Mouse (Mus musculus) lung, adult 2 months (tissue): Measurements from ENCODE around the gene Gpc6.

ENCODE experiments used
- CTCF ChIP-seq: fragments of 200-500 bp; IDR thresholded peaks from 2 replicates; pipeline ENCODE4 v1.5.1; 2011; ENCODE audit warnings: mild to moderate bottlenecking, low read length, control low read depth; ENCODE audit not compliant: insufficient read depth
- POLR2A ChIP-seq: fragments of 200-500 bp; IDR thresholded peaks from 2 replicates; pipeline ENCODE4 v1.6.1; 2011; ENCODE audit warnings: low read depth, mild to moderate bottlenecking, control low read depth, low read length, borderline replicate concordance; ENCODE audit errors: extremely low read depth

DNA sequence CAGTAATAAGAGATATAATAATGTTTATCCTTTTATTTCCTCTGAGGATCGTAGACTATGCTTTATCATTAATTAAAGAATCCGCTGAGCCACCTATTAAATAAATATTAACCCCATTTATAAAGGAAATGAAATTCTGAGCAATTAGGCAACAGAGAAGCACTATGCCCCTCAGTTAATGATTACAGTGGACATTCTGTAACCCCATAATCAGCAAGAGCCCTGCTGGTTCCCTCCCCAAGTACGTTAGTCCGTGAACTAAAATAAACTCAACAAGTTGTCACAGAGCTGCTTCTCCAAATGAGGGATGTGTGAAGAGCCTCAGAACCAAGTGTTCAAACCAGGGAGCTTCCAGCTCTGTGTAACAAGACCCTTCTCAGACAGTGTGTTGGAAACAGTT lies 892.1 kb downstream of the Gpc6 start:
- TF ChIP-seq CTCF: no peak
- TF ChIP-seq POLR2A: no peak
